Mouse (Mus musculus) brain, embryonic 14.5 days (tissue): ENCODE measurements around the gene Vipr2.

Experiments used
- CTCF ChIP-seq: fragments of 200-500 bp; IDR thresholded peaks from 2 replicates; pipeline ENCODE4 v1.5.1; 2012; ENCODE audit warnings: inconsistent platforms, mild to moderate bottlenecking, moderate library complexity, borderline replicate concordance; ENCODE audit not compliant: insufficient read depth, insufficient read length; ENCODE audit errors: extremely low read depth
- POLR2A ChIP-seq: fragments of 200-500 bp; IDR thresholded peaks from 2 replicates; pipeline ENCODE4 v1.6.1; 2012; ENCODE audit warnings: mild to moderate bottlenecking, inconsistent platforms, borderline replicate concordance; ENCODE audit not compliant: poor library complexity, insufficient read depth, insufficient read length, severe bottlenecking; ENCODE audit errors: extremely low read depth

- no peak for TF ChIP-seq POLR2A
- no peak for TF ChIP-seq CTCF
Observed at GRCm38 (mm10) chr12:116049236-116049635, 28.3 kb upstream of the Vipr2 start.
